Mouse (Mus musculus) erythroblast, embryonic 14.5 days (primary cell): ENCODE data around the gene Evl.

Experiments used
- GATA1 ChIP-seq: IDR thresholded peaks from 2 replicates; pipeline ENCODE4 v1.6.1; 2012; ENCODE audit warnings: low read length, inconsistent platforms, mixed read lengths
- TAL1 ChIP-seq: IDR thresholded peaks from 3 replicates; pipeline ENCODE4 v1.6.1; 2012; ENCODE audit warnings: low read length, inconsistent platforms, mixed read lengths

GRCm38 (mm10) chr12:108554120-108554841, at the start of gene Evl:
- no peak for TF ChIP-seq TAL1
- TF ChIP-seq GATA1 = no peak
